Mouse (Mus musculus) embryonic fibroblast, embryonic 13.5 days (primary cell): Measurements from ENCODE around the gene Ccdc15.

Experiments
- CTCF ChIP-seq: IDR thresholded peaks from 2 replicates; pipeline ENCODE4 v1.5.1; 2011; ENCODE audit warnings: mild to moderate bottlenecking, control low read depth, low read length, moderate library complexity, borderline replicate concordance; ENCODE audit not compliant: insufficient read depth
- POLR2A ChIP-seq: IDR thresholded peaks from 2 replicates; pipeline ENCODE4 v1.6.1; 2011; ENCODE audit warnings: low read depth, mild to moderate bottlenecking, control low read depth, low read length, moderate library complexity

- peak; percentile 91 for TF ChIP-seq POLR2A
- TF ChIP-seq CTCF = no peak
Measured at GRCm38 (mm10) chr9:37347988-37348642, at the start of gene Ccdc15.
